Mouse (Mus musculus): ENCODE data around the gene Ppp6r3.

GRCm38 (mm10) chr19:3419251-3419650, 156.3 kb downstream of the Ppp6r3 start:
- TF ChIP-seq CTCF (IDR thresholded peaks at IDR 0.05; ENCODE audit: low read depth, low read length) (no peak), TAL1 (conservative IDR thresholded peaks at IDR 0.05; ENCODE audit: low read depth, low read length) (no peak), GATA1 (IDR thresholded peaks at IDR 0.05; ENCODE audit: borderline replicate concordance, low read length) (no peak)

Measured in G1E (cell line).